Mouse (Mus musculus): ENCODE results near the gene Hells.

Hells gene

DNA sequence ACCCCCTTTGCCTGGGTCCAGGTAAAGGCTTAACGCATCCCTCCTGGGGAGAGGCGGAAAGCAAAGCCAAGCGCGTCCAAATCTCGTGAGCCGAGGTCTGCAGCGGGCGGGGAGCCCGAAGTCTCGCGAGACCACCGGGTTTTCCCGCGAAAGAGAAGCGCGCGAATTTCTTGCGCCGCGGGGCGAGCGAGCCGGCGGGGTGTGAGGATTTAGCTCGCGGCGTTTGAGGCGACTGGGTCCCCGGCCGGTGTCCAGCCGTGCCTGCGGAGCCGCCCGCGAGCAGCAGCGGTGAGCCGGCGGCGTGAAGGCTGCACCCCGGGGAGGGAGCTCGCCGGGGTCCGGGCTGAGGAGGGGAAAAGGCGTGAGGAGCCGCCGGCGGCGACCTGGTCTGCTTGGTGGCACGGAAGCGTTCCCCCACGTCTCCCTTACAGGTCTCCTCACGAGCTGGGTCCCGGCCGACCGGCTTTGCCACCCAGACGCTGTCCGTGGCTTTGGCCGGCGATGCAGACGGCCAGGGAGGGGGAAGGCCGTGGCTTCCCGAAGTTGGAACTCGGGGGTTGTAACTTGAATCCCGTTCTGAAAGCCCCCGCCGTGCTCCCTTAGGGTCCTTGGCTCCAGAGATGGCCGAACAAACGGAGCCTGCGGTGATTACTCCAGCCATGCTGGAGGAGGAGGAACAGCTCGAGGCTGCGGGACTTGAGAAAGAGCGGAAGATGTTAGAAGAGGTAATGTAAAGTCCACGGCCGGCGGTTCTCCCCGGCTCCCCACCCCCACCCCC is at the start of gene Hells:
Gene Hells (plus strand): TSS at position 128 of the 778 bp plus-strand sequence.
- peak; percentile 95 for DNase-seq (ENCODE audit: low read depth, low spot score)

DNA sequence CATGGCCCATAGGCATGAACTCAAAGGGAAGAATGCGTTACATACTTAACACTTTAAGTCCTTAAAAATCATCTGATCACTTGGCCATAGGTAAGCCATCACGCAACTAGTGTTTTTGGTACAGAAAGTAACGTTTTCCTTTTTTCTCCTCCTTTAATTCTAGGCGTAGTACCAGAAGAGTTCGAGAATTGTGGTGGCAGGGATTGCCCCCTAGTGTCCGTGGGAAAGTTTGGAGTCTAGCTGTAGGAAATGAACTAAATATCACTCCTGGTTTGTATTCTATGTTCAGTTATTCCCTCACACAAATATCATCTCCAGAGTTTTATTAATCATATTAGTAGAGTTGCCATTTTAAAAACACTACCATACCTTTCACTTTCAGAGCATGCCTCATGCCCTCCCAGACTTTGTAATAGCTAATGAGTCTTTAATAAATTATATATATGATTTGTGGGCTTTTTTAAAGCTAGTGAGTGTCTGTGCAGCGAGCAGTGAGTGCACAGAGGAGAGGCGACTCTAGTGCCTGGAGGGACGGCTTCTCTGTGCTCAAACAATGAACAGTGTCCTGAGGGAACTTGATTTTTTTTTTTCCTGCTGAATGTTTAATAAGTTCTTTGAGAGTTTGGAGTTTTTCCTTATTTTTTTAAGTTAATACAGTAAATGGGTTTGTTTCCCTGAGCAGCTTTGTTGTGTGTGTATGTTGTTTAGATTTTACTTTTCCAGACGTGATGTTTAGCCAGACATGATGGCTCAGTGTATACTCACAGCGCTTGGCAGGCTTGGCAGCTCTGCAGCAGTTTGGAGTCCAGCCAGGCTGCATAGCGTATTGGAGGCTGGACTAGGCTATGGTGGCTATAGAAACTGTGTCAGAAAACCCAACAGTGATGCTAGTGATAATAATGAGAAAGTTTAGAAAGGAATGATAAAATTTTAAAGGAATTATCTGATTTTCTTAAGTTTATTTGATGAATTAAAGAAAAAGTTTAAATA is 29.3 kb upstream of the Hells start:
- no peak for DNase-seq (ENCODE audit: low read depth, low spot score)

DNA sequence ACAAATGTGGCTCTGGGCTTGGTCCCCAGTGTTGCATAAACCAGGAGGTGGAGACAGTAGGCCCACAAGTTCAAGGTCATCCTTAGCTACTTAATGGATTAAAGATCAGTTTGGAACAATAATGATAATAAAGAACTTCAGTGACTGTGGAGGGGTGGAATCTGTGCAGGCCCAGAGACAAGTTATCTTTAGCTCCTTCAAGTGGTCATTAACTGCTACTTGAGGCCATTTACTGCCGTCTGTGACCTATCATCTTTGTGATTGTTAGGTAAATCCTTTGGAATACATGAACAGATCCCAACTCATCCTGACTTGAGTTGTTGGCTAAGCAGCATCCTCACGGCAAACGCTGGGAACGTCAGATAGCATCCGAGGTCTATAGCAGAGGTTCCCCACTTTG is 28.2 kb upstream of the Hells start:
- DNase-seq (ENCODE audit: low read depth, low spot score), result no peak

DNA sequence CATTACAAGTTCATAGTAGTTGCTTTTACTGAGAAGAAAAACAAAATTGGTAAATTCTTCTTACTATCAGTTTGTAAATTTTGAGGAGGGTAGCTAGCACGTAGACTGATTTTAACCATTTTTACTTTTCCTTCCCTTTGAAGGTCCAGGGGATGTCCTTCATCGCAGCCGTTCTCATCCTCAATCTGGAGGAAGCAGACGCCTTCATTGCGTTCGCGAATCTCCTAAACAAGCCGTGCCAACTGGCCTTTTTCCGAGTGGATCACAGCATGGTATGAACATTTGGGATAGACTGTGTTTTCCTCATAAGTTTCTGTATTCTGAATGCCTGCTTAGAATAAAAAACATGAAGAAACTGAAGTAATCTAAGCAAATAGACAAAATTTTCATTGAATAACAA is 16.9 kb upstream of the Hells start:
- DNase-seq (ENCODE audit: low read depth, low spot score), result no peak

DNA sequence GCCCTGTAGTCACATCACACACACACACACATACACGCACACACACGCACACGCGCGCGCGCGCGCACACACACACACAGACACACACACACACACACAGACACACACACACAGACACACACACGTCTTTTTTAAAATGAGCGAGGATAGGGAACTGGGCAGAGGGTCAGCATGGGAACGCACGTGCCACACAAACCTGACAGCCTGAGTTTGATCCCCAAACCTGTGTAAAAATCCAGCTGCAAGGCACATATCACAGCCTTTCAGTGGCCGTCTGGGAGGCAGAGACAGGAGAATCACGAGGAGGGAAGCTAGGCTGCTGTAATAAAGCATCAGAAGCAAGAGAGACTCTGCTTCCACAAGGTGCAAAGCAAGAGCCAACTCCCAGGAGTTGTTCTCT is 15.8 kb upstream of the Hells start:
- DNase-seq (ENCODE audit: low read depth, low spot score), result no peak

DNA sequence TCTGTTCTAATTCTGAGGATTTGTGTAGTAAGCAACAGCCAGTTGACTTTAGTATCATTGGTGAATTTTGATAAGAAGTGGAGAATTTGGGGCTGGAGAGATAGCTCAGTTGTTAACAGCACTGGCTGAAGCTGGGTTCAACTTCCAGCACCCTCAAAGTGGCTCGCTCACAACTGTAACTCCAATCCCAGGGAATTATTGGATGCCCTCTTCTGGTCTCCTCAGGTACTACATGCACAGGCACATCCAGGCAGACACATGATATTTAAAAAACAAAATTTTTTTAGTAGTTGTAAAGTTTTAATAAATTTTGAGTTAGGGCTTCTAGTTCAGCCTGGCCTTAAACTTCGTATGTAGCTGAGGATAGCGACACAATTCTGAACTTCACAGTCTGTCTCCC is 15.0 kb upstream of the Hells start:
- DNase-seq (ENCODE audit: low read depth, low spot score), result peak; percentile 38

DNA sequence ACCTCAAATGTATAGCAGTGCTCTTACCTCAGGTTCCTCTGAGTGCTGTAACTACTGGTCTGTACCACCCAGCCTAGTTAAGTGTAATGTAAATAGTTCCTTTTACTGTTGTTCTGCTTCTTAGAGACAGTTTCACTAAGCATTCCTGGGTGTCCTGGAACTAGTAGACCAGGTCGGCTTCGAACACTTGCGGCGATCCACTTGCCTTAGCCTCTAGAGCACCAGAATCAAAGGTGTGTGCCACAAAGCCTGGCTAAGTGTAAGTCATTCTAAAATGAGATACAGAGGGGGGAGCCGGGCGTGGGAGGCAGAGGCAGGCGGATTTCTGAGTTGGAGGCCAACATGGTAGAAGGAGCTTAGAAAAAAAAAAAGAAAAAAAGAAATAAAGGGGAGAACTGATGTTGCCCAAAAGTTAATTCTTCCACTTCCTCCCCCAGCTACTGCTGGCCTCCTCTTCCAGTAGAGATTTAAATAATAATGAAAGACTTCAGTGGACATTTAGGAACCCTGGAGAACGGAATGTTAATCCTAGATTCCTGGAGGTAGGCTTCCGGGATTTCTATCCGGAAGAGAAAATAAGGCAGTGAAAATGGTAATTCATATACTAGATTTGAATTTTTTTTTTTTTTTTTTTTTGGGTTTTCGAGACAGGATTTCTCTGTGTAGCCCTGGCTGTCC is 2.1 kb upstream of the Hells start:
- DNase-seq (ENCODE audit: low read depth, low spot score), result no peak

DNA sequence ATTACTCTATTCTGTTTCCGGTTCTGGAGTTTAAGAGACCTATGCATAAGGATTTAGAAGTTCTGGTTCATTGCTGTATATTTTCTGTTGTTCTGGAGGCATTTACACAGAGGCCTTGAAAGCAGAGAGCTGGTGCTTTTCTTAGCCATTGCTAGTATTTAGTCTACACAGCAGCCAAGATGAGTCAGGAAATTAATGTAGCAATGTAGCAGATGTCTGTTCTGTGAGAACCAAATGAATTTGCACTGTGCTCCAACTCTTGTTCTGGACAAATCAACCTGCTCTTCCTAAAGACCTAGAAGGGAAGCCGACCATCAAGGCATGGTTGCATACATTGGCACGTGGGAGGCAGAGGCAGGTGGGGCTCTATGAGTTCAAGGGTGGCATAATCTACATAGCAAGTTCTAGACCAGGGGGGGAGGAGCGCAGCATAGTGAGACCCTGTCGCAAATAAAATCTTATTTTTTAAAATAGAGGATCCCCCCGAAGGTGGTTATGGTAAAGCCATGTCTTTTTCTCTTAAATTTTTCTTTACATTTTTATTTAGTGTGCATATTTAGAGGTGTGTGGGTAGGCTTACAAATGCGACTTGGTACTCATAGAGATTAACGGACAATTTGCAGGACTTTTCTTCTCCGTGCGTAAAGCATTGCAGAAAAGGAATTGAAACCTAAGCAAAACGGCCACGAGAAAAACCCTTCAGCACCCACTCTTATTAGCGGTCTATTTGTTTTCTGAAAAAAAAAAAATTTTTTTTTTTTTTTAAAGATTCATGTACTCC is 1.1 kb upstream of the Hells start:
- no peak for DNase-seq (ENCODE audit: low read depth, low spot score)

DNA sequence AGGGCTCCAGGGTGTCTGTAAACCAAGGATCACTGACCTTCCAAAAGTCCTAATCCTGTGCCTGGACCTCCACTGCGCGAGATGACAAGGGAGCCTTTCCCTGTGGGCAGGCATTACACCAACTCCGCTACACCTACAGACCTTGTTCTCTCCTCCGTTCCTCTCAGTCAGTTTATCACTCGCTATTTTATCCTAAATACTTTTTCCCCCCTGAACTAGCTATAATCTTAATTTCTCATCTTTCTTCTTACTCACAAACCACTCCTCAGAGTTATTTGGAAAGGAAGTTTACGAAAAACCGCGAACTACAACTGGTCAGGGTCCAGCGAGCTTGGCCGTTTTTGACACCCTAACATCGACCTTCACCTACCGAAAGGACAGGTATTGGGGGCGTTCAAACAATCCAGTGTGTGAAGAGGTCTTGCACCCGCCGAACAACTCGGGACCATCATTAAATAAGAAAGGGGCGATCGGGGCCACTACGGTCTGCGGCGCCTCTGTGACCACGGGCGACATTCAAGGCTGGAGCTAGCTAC is 395 bp upstream of the Hells start:
- DNase-seq (ENCODE audit: low read depth, low spot score), result no peak

DNA sequence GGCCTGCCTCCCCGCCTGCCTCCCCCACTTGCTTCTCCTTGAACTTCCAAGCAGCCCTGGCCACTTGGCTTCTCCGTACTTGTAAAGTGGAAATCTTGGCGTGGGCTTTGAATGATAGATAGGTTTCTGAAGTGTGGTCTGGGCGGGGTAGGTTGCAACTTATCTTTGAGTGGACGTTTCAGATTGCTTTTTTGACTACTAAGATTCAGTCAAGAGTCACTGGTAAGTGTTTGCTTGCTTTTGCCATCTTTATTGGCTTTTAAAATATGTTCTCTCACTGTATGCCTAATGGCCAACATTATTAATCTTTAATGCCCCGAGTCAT is 813 bp downstream of the Hells start:
- DNase-seq (ENCODE audit: low read depth, low spot score), result no peak

DNA sequence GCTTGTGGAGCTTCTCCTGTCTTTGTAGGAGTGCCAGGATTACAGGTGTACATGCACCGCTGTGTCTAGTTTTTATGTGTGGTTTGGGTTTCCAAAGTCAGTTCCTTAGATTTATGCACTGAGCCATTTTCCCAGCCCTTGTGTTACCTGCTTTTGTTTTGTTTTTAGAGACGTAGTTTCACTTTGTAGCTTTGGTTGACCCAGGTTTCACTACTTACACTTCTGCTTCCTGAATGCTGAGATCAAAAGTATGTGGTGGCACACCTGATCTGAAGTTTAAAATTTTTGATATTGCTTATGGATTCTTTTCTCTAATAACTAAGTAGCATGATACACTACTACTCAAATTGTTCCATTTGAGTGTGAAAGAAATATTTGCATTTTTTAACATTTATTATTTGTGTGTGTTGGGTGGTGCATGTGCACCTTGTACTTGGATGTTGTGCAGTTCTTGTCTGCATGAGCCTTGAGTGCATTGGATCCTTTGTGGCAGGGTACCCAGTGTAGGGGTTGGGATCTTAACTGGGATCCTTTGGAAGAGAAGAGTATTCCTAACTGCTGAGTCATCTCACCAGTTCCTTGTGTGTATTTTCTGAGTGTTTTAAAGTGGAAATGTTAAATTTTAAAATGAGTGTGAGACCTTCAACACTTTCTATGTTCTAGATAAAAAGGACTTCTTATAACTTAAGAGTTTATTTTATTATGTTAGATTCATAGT is 14.0 kb downstream of the Hells start:
- no peak for DNase-seq (ENCODE audit: low read depth, low spot score)

DNA sequence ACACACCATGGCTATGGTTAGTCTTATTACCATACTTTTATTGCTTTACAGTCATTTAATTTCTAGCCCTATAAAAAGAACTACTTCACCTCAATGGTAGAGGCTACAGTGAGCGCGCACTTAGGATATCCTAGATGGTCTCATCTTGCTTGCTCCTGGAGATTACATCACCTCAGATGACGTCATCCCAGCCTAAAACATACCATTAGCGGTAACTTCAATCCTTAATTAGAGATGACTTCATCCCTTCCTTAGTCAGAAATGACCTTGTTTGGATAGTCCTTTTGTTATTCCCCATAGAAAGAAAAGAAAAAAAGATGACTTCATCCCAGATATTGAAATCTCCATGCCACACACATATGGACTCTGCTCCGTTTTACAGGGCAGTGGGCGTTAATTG is 40.0 kb downstream of the Hells start:
- DNase-seq (ENCODE audit: low read depth, low spot score), result no peak

DNA sequence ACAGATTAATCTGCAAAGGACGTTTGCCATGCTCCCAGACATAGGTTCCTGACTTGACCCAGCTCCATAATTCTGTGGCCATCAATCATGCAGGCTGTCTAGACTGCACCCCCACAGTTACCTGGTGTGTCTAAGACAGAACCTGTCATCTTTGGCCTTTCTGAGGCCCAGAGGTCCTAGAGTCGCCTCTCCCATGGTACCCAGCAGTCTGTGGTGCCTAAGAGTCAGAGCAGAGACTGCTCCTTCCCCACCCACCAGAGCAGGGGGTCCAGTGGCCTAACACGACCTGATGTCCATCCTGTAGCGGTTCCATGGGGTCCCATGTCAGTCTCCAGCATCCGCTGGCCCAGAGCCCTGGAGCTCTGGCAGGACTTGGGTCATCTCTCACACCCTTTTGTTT is 41.9 kb downstream of the Hells start:
- no peak for DNase-seq (ENCODE audit: low read depth, low spot score)

DNA sequence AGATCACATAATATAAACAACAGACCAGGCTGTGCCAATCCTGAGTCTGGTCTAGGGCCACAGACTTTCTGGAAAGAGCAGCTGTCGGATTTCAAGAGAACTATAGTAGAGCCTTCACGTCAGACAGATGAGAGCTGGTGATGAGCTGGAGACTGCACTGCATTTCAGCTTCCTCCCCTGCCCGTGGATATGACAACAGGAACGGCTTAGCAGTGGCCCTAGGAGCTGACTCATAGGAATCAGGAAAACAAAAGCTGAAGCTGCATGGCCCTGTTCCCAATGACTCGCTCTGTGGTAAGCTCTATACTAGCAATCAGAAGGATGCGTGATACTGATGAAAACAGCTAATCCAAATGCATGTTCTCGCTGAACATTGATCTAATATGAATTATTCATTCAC is 43.0 kb downstream of the Hells start:
- DNase-seq (ENCODE audit: low read depth, low spot score), result no peak

DNA sequence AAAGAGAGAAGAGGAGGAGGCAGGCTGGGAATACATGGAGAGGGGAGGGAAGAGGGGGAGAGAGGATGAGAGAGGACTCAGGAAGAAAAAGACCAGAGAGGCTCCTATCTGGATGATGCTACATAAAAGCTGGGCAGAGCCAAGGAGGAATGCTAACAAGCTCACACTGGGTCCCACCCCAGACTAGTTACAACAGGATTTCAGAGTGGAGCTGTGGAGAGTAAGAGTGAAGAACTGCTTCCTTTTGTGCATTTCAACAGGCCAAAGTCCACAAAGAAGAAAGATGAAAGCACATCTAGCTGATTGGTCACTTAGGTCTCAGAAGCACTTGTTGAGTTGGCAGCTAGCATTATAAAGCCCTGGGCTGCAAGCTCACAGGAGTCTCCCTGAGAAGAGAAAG is 45.6 kb downstream of the Hells start:
- DNase-seq (ENCODE audit: low read depth, low spot score), result no peak

DNA sequence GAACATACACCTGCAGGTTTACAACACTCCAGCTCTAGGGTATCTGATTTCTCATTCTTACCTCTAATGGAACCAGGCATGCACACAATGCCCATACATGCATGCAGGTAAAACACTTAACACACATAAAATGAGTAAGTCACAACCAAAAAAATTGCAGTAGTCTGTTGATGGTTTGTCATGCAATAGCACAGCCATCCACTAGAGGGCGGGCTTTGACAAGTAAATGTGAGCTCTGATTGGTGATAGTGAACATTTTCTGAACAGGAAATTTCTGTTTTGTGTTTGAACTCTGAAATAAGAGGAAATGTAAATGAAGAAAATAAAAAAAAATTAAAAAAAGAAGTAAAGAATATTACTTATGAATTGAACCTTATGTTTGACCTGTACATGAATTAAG is 51.3 kb downstream of the Hells start:
- peak; percentile 66 for DNase-seq (ENCODE audit: low read depth, low spot score)

DNA sequence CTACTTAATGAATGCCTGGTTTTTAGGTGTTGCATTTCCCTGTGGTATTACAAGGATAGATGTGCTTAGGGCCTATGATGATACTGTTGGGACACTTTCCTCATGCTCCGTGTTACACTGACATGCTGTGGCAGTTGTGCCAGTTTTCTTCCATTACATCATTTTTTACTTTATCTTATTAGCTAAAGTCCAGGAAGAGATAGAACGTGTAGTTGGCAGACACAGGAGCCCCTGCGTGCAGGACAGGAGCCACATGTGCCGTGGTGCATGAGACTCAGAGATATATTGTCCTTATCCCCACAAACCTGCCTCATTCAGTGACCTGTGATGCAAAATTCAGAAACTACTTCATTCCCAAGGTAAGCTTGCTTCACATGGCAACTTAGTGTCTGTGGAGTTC is 67.5 kb downstream of the Hells start:
- DNase-seq (ENCODE audit: low read depth, low spot score), result no peak

DNA sequence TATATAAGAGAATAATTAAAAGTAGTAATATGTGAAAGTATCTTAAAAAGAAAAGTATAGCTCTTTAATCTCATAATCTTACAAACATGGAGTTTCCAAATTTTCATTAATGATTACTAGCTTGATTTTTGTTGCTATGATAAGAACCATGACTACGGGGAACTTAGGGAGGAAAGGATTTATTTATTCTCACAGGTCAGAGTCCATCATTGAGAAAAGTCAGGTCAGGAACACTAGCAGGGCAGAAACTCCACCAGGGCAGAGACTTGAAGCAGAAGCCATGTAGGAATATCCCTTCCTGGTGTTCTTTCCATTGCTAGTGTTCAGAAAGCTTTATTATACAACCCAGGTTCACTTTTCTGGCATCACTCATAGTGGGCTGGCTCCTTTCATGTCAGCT is 68.0 kb downstream of the Hells start:
- DNase-seq (ENCODE audit: low read depth, low spot score), result no peak

DNA sequence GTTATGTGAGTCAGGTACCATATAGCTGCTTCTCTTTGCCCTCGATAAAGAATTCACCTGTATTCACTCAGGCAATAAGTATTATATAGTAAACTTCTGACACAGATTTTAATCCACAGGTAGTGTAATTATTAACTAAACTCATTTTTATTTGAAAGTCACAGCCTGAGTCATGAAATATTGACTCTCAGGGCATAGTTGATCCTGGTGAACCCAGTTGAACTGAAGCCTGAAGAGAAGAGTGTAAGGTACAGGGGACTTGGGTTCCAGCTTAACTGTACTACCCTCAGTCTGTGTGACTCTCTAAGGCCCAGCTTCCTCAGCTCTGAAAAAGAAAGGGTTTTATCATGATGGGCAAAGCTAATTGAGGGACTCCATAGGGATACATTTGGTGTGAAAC is 74.4 kb downstream of the Hells start:
- DNase-seq (ENCODE audit: low read depth, low spot score), result no peak

DNA sequence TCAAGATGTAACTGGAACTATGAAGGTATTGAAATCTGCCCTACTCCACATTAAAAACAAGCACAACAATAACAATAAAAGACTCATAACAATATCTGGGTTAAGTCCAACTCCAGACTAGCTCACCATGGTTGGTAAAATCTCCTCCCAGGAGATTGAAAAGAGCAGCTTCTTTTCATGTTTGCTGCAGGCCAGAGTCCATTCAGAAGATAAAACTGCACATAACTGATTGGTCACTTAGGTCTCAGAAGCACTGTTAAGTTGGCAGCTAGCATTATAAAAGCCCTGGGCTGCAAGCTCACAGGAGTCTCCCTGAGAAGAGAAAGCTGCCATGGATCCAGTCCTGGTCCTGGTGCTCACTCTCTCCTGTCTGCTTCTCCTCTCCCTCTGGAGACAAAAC is 76.0 kb downstream of the Hells start, which contains the start of gene Cyp2c55:
Gene Cyp2c55 (plus strand): TSS at position 305 of the 400 bp plus-strand sequence.
- DNase-seq (ENCODE audit: low read depth, low spot score), result no peak
